Mouse (Mus musculus): ENCODE data around the gene Smim13.
"Not testable (repeated sequence)": the region's sequence is repeated elsewhere in the genome, so short reads cannot be mapped to it uniquely, and the experiment has no call there.

GRCm38 (mm10) chr13:41205568-41205967 lies 44.1 kb upstream of the Smim13 start:
- TF ChIP-seq GATA1 (IDR thresholded peaks at IDR 0.05; ENCODE audit: borderline replicate concordance, low read length); FLI1 (IDR thresholded peaks at IDR 0.05; ENCODE audit: low read length): not testable (repeated sequence)
